Mouse (Mus musculus) forebrain, embryonic 16.5 days (tissue): Measurements from ENCODE around the gene Miox. TPM values are rescaled to one million over a fixed set of nuclear protein-coding genes. Genes with fewer than 3 reads are reported as not detected.

Experiments used
- ATAC-seq: fragments of 200-750 bp; cut with Nextera tagmentation; 2 replicates; pipeline ENCODE4 v1.8.0; 2017; ENCODE audit warnings: mild to moderate bottlenecking, moderate library complexity
- H3K27ac ChIP-seq: fragments of 300-500 bp; sonication (generic); 2 replicates; pipeline ENCODE4 v1.5.1; 2014; ENCODE audit warnings: low read length, control low read depth
- H3K27me3 ChIP-seq: fragments of 300-500 bp; sonication (generic); replicated peaks from 2 replicates; pipeline ENCODE4 v1.6.1; 2014; ENCODE audit warnings: low read length; ENCODE audit not compliant: control insufficient read depth, insufficient read depth
- H3K36me3 ChIP-seq: fragments of 300-500 bp; sonication (generic); 2 replicates; pipeline ENCODE4 v1.6.1; 2014; ENCODE audit not compliant: control insufficient read depth, insufficient read depth
- H3K4me1 ChIP-seq: fragments of 300-500 bp; sonication (generic); replicated peaks from 2 replicates; pipeline ENCODE4 v1.6.1; 2014; ENCODE audit warnings: low read length; ENCODE audit not compliant: control insufficient read depth, insufficient read depth
- H3K4me2 ChIP-seq: fragments of 300-500 bp; sonication (generic); 2 replicates; pipeline ENCODE4 v1.6.1; 2014; ENCODE audit warnings: mild to moderate bottlenecking, low read length, control low read depth
- H3K4me3 ChIP-seq: fragments of 300-500 bp; sonication (generic); replicated peaks from 2 replicates; pipeline ENCODE4 v1.5.1; 2014; ENCODE audit warnings: mild to moderate bottlenecking, low read length, control low read depth
- H3K9ac ChIP-seq: fragments of 300-500 bp; sonication (generic); replicated peaks from 2 replicates; pipeline ENCODE4 v1.6.1; 2014; ENCODE audit warnings: low read depth, low read length, control low read depth
- H3K9me3 ChIP-seq: fragments of 300-500 bp; sonication (generic); 2 replicates; pipeline ENCODE4 v1.6.1; 2016; ENCODE audit warnings: low read length; ENCODE audit not compliant: control insufficient read depth
- WGBS: fragments of 180-500 bp; shearing (Covaris S2); extraction: QIAGEN DNeasy Blood & Tissue Kit; methylation state at CpG from one replicate; pipeline ENCODE4 v1.1.7; 2014; 5-methylcytosine and 5-hydroxymethylcytosine counted together
- polyA plus RNA-seq: library from polyadenylated mRNA; unstranded; fragments of >200 nt; fragmentation: Nextera tagmentation; extraction: Ambion mirVana; gene quantifications from 2 replicates; pipeline ENCODE4 v1.2.1, GENCODE M21; 2015

Miox gene
- polyA plus RNA-seq: not detected in 2 replicates

DNA sequence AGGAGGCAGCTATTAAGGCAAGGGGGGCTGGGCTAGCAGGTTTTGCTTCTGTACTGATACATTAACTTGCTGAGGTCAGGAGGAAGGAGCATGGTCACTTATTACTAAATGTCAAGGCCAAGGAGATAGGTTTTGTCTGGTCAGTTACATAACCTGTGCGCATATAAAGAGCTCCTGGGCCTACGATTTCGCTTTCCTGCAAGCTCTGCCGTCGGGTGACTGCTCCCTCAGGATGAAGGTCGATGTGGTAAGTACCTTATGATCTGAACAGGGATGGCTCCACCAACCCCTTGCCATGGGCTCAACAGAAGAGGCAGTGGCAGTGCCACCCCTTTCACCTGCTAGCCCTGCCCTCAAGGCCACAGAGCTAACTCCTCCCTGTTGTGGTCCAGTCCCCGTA lies at the start of gene Miox:
Miox (plus strand) TSS at position 128 of the 400 bp plus-strand sequence.
- Histone ChIP-seq H3K27me3 (no peaks in the 10 kb centered on the region), H3K36me3 (no peaks in the 10 kb centered on the region), H3K27ac (no peak within 1 kb of the TSS), H3K4me2 (no peak within 1 kb of the TSS), H3K4me1 (no peaks in the 10 kb centered on the region), H3K9me3 (no peaks in the 10 kb centered on the region), H3K4me3 (no peak within 1 kb of the TSS), H3K9ac (no peak within 1 kb of the TSS)
- WGBS: 89% methylated on average over 7 of the region's 7 CpGs
- ATAC-seq: no peak

DNA sequence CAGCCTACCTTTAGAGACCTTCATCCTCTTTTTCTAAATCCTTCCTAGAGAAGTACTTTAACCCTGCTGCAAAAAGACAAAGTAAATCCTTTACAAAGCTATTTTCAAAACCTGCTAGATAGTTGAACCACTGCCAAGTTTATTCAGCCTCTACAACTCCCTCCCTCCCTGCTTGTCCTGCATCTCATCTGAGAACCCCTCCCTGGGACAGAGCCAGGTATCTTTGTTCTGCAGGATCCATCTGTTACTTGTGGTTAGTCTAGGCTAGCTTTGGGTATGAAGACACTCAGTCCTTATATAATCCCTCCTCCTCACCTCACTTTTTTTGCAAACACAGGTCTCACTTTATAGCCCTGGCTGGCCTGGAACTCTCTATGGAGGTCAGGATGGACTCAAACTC lies 49.2 kb upstream of the Miox start:
- Histone ChIP-seq H3K36me3 (peaks cover 46% of the 10 kb centered on the region), H3K4me2 (no peak overlapping the region), H3K9ac (no peak overlapping the region), H3K27ac (peak overlapping the region; percentile 19; the same call in 1 of the 2 replicates), H3K4me3 (no peak overlapping the region), H3K4me1 (no peaks in the 10 kb centered on the region), H3K27me3 (no peaks in the 10 kb centered on the region), H3K9me3 (no peaks in the 10 kb centered on the region)
- ATAC-seq: no peak

DNA sequence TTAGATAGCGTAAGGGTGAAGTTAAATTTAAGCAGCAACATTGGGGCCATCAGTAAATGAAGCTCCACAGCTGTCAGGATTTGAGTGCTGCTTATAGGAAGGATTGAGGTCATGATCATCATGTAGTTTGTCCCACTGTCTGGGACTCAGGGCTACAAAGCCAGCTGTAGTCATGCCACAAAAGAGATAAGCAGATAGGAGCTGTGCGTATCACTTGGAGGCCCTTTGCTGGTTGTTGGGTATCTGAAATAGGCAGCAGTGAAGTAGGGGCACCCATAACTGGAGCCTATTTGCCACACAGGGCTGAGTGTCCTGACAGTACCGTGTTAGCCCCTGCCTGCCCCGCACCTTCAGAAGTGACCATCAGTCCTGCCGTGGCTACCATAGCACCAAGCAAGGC lies 48.7 kb upstream of the Miox start:
- peak overlapping the region; percentile 19; the same call in 1 of the 2 replicates for H3K27ac ChIP-seq

DNA sequence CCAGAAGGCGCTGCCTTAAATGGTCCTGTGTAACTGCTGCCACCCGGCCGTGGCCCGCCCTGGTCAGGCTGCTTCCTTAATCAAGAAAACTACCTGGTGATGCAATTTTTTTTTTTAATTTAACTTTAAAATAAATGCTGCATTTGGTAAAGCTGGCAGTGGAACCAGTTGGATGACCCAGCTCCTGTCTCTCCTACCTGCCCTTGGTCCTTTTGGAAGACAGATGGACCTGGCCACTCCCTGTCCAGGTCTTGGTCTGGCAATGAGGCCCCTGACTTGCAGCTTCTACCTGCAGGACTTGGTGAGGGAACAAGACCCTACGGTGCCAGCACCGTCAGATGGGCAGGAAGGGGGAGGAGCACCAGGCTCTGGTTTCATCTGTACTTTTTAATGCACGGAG lies 48.1 kb upstream of the Miox start:
- no peak overlapping the region for H3K4me3 ChIP-seq
- no peaks in the 10 kb centered on the region for H3K4me1 ChIP-seq
- no peak overlapping the region for H3K4me2 ChIP-seq
- peaks cover 41% of the 10 kb centered on the region for H3K36me3 ChIP-seq
- H3K27ac ChIP-seq: no peak overlapping the region
- WGBS: 82% methylated on average over 6 of the region's 7 CpGs
- no peak overlapping the region for H3K9ac ChIP-seq
- no peak for ATAC-seq
- H3K27me3 ChIP-seq: no peaks in the 10 kb centered on the region
- H3K9me3 ChIP-seq: no peaks in the 10 kb centered on the region

More for the DNA sequence above, 48.7 kb upstream of the Miox start:
- no peak for ATAC-seq
- Histone ChIP-seq H3K4me3 (no peak overlapping the region), H3K27me3 (no peaks in the 10 kb centered on the region), H3K9ac (no peak overlapping the region), H3K36me3 (peaks cover 47% of the 10 kb centered on the region), H3K4me2 (no peak overlapping the region), H3K9me3 (no peaks in the 10 kb centered on the region), H3K4me1 (no peaks in the 10 kb centered on the region)
- WGBS: 96% methylated on average over 5 of the region's 5 CpGs

DNA sequence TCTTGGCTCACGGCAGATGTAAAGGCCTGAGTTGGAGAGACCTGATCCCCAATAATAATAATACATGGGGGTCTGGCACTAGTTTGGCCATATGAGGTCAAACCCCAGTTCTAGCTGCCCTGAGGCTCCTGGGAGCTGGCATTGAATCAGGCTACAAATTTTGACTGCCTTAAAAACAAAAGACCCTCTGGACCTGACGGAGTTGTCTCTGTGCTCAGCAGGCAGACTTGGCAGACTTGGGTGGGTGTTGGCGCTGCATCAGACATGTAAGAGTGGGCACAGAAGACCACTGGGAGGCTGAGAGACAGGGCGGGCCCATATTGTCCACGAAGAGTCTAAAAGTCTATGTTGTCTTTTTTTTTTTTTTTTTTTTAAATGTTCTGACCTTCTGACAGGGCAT lies 47.6 kb upstream of the Miox start:
- Histone ChIP-seq H3K27ac (no peak overlapping the region), H3K9ac (no peak overlapping the region), H3K4me2 (no peak overlapping the region), H3K4me3 (no peak overlapping the region), H3K4me1 (no peaks in the 10 kb centered on the region), H3K36me3 (peaks cover 39% of the 10 kb centered on the region), H3K27me3 (no peaks in the 10 kb centered on the region), H3K9me3 (no peaks in the 10 kb centered on the region)
- 71% methylated on average over 5 of the region's 5 CpGs for WGBS
- no peak for ATAC-seq

DNA sequence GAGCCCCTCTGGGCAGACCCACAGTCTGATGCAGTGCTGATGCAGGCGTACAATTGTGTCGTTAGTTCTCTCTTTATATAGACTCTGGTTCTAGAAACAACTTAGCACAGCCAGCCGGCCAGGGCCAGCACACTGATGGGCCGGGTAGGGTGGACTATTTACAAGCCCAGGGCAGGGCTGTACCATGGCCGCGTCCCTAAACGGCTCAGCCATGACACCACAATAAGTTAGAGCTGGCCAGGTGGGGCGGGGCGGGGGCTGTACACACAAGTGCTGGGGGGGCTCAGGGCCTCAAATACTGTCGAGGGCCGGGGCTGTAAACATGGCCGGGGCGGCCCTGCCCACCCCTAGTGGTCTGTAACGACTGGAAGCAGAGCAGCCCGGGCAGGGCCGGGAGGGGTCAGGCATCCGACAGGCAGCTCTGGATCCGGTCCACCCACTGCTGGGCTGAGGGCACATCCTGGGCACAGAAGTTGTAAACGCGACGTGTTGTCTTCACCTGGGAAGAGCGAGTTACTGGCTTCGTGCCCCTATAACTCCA lies 45.9 kb upstream of the Miox start:
- Histone ChIP-seq H3K27me3 (no peaks in the 10 kb centered on the region), H3K4me3 (no peak overlapping the region), H3K4me2 (no peak overlapping the region), H3K9me3 (no peaks in the 10 kb centered on the region), H3K27ac (no peak overlapping the region), H3K4me1 (no peaks in the 10 kb centered on the region), H3K36me3 (peaks cover 29% of the 10 kb centered on the region), H3K9ac (no peak overlapping the region)
- WGBS: 89% methylated on average over 23 of the region's 23 CpGs
- ATAC-seq: no peak

DNA sequence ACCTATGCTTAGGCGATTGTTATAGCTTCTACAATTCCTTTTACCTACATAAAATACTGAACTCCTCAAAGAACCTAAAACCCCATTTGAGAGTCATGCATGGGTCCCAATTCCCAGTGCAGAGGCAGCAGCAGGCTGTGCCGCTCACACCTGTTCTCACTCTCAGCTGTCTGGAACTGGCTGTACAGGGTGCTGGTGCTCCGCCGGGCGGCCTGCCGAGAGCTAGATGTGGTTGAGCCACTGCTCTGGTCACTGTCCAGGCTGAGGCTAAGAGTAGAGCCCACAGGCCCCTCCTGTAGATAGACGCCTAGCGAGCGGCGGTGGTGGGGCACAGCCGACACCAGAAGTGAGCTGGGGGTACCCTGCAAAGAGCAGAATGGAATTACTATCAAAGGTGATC lies 44.7 kb upstream of the Miox start:
- no peak overlapping the region for H3K4me2 ChIP-seq
- no peaks in the 10 kb centered on the region for H3K4me1 ChIP-seq
- H3K36me3 ChIP-seq: peaks cover 31% of the 10 kb centered on the region
- no peak overlapping the region for H3K4me3 ChIP-seq
- H3K9me3 ChIP-seq: no peaks in the 10 kb centered on the region
- no peak overlapping the region for H3K27ac ChIP-seq
- ATAC-seq: no peak
- WGBS: 94% methylated on average over 11 of the region's 11 CpGs
- no peak overlapping the region for H3K9ac ChIP-seq
- no peaks in the 10 kb centered on the region for H3K27me3 ChIP-seq

DNA sequence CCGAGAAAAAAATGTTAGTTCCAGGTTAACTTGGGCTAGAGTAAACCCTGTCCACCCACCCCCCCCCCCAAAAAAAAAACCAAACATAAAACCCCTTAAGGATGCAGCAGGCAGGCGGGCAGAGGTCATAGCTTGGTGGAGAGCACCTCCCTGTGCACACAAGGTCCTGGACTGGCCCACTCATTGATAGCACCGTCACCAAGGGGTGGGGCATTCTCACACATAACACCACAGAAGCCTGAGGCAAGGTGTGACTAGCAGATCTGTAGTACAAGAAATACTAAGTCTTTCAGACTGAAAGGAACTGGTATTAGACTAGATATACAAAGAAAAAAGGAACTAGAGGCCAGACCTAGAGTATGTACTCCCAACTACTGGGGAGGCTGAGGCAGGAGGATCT lies 42.7 kb upstream of the Miox start:
- Histone ChIP-seq H3K27me3 (no peaks in the 10 kb centered on the region), H3K4me1 (no peaks in the 10 kb centered on the region), H3K36me3 (peaks cover 24% of the 10 kb centered on the region), H3K4me3 (no peak overlapping the region), H3K27ac (no peak overlapping the region), H3K9ac (no peak overlapping the region), H3K4me2 (no peak overlapping the region), H3K9me3 (no peaks in the 10 kb centered on the region)
- WGBS: 87% methylated on average over 3 of the region's 3 CpGs
- no peak for ATAC-seq

DNA sequence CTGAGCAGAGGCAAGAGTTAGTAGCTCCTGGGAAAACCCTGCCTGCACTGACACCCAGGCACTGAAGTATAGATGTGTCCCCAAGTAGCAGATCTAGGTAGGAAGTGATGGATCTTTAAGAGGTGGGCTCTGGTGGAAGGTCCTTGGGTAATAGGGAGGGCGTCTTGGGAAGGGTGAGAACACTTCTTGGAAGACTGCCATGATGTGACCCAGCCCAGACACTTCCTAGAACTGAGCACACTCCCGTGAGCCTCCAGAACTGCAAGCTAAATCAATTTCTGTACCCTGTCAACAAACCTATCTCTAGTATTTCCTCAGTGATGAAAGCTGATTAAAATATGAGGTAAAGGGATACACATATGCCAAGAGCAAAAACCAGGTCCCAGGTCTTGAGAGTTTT lies 41.4 kb upstream of the Miox start:
- WGBS: 73% methylated on average over 2 of the region's 2 CpGs
- Histone ChIP-seq H3K4me1 (no peaks in the 10 kb centered on the region), H3K27ac (no peak overlapping the region), H3K36me3 (peaks cover 24% of the 10 kb centered on the region), H3K9me3 (no peaks in the 10 kb centered on the region), H3K4me3 (no peak overlapping the region), H3K4me2 (no peak overlapping the region), H3K9ac (no peak overlapping the region), H3K27me3 (no peaks in the 10 kb centered on the region)
- ATAC-seq: no peak

DNA sequence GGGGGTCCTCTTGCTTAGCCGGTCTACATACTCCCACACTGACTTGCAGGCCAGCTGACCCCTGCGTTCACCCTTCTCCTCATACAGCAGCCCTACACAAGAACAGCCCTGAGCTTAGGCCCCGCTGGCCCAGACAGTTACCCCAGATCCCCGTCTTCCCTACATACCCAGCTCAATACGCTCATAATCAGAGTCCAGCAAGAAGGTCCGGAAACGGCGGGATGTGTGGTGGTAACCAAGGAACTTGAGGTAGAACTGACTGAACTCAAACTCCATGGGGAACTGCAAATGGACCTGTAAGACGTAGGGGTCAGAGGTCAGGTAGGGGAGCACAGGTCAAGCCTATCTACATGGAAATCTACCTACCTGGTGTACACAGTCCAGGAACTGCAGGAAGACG lies 40.4 kb upstream of the Miox start:
- H3K27me3 ChIP-seq: no peaks in the 10 kb centered on the region
- H3K36me3 ChIP-seq: peaks cover 19% of the 10 kb centered on the region
- no peaks in the 10 kb centered on the region for H3K9me3 ChIP-seq
- no peak overlapping the region for H3K4me3 ChIP-seq
- no peaks in the 10 kb centered on the region for H3K4me1 ChIP-seq
- no peak overlapping the region for H3K9ac ChIP-seq
- ATAC-seq: no peak
- H3K4me2 ChIP-seq: no peak overlapping the region
- 94% methylated on average over 10 of the region's 10 CpGs for WGBS
- no peak overlapping the region for H3K27ac ChIP-seq
